Mouse (Mus musculus) cortical plate, adult 2 months (tissue): ENCODE measurements around the gene 4933406M09Rik.

ENCODE experiments used
- CTCF ChIP-seq: fragments of 200-500 bp; IDR thresholded peaks from 2 replicates; pipeline ENCODE4 v1.5.1; 2011; ENCODE audit warnings: mild to moderate bottlenecking, control low read depth, low read length; ENCODE audit not compliant: insufficient read depth; ENCODE audit errors: extremely low read depth
- POLR2A ChIP-seq: fragments of 200-500 bp; IDR thresholded peaks from 2 replicates; pipeline ENCODE4 v1.6.1; 2011; ENCODE audit warnings: mild to moderate bottlenecking, low read length, control low read depth; ENCODE audit not compliant: insufficient read depth; ENCODE audit errors: extremely low read depth

DNA sequence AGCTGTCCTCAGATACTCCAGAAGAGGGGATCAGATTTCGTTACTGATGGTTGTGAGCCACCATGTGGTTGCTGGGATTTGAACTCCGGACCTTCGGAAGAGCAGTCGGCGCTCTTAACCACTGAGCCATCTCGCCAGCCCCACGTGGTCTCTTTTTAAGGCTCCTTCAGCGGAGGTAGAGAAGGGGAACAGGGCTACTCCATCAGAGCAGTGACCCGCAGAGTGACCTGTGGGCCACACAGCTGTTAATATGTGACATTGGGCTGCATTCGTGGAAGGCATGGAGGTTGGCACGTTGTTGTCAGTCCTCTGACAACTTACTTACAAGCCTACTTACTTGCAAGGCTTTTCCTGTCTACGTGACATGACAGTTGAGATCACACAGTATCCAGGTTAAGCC is 12.5 kb downstream of the 4933406M09Rik start:
- TF ChIP-seq POLR2A: no peak
- TF ChIP-seq CTCF: no peak
